ENCODE assay signal across 8 mouse cellular contexts in the genomic region with DNA sequence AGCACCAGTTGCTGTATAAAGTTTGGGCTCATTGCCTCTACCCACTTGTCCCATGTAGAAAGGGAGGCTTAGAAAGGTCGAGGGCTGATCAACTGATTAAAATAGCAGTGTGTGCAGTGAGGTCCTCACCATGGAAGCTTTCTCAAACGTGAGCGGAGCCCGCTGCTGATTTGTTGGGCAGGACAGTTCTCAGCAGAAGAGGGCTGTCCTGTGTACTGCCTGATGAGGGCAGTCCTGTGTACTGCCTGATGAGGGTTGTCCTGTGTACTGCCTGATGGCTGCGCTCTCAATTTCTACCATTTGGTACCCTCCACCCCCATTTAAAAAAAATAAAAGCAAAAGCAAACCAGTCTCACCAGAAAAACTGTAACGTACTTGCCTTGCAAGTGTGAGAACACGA.
DNase-seq lines count a peak whose midpoint lies in the region; ATAC-seq lines count a peak whose summit lies in the region.

No protein-coding gene starts in this region.

- H3K4me3 ChIP-seq in heart, embryonic 12.5 days, result peak overlapping the region; percentile 18; the same call in 1 of the 2 replicates
- H3K4me3 ChIP-seq in liver, embryonic 11.5 days (ENCODE audit: low read depth, low read length), result no peak overlapping the region

- no peaks in the 10 kb centered on the region for H3K9me3 ChIP-seq in heart, embryonic 12.5 days (replicated peaks)
- no peaks in the 10 kb centered on the region for H3K9me3 ChIP-seq in liver, embryonic 11.5 days (ENCODE audit: control insufficient read depth, low read length)

- H3K9ac ChIP-seq in heart, embryonic 12.5 days, result no peak overlapping the region
- no peak overlapping the region for H3K9ac ChIP-seq in liver, embryonic 11.5 days (ENCODE audit: low read depth, low read length)

- H3K4me1 ChIP-seq in heart, embryonic 12.5 days (replicated peaks), result peaks cover 25% of the 10 kb centered on the region
- H3K4me1 ChIP-seq in liver, embryonic 11.5 days (replicated peaks; ENCODE audit: control insufficient read depth, insufficient read depth, low read length), result no peaks in the 10 kb centered on the region

- 36% methylated on average over 7 of the region's 7 CpGs for WGBS in heart, embryonic 12.5 days
- 44% methylated on average over 7 of the region's 7 CpGs for WGBS in liver, embryonic 11.5 days

- peaks cover 25% of the 10 kb centered on the region for H3K27me3 ChIP-seq in heart, embryonic 12.5 days (replicated peaks)
- H3K27me3 ChIP-seq in liver, embryonic 11.5 days (replicated peaks; ENCODE audit: control insufficient read depth, insufficient read depth, low read length), result peaks cover 19% of the 10 kb centered on the region

- DNase-seq in thymus, postnatal 0 days (ENCODE audit: low spot score), result peak; percentile 27
- no peak for DNase-seq in thymus, postnatal 4 days
- DNase-seq in liver, embryonic 11.5 days (ENCODE audit: low spot score), result no peak
- DNase-seq in testis, postnatal 14 days (ENCODE audit: low spot score), result peak; percentile 49
- DNase-seq in cerebellum, adult 11-12 months, result no peak
- DNase-seq in ovary, postnatal 14 days (ENCODE audit: low spot score), result no peak
- no peak for DNase-seq in frontal cortex, postnatal 10 days (ENCODE audit: low spot score in 2 of 2)

- no peaks in the 10 kb centered on the region for H3K36me3 ChIP-seq in heart, embryonic 12.5 days
- H3K36me3 ChIP-seq in liver, embryonic 11.5 days (ENCODE audit: control insufficient read depth, insufficient read depth, low read length), result no peaks in the 10 kb centered on the region

- no peak overlapping the region for H3K27ac ChIP-seq in heart, embryonic 12.5 days (ENCODE audit: poor library complexity, severe bottlenecking)
- no peak overlapping the region for H3K27ac ChIP-seq in liver, embryonic 11.5 days (ENCODE audit: low read depth, low read length)

- peak overlapping the region; percentile 55 for H3K4me2 ChIP-seq in heart, embryonic 12.5 days
- peak overlapping the region; percentile 13; the same call in 1 of the 2 replicates for H3K4me2 ChIP-seq in liver, embryonic 11.5 days

- ATAC-seq in heart, embryonic 12.5 days (ENCODE audit: insufficient number of reproducible peaks, low FRiP score), result peak; percentile 55; the same call in 1 of the 2 replicates
- ATAC-seq in liver, embryonic 11.5 days (replicated peaks; ENCODE audit: low FRiP score), result 0 out of 2 replicates have a peak, but pooled peaks have one; percentile 46

Comparison
In these comparisons a context has a peak if more than half of its experiments do, and no peak if none do; other contexts are left out.
1. DNase-seq: peak in thymus, postnatal 0 days (single experiment) and testis, postnatal 14 days (single experiment); none in thymus, postnatal 4 days (single experiment), liver, embryonic 11.5 days (single experiment), cerebellum, adult 11-12 months (single experiment), ovary, postnatal 14 days (single experiment) and frontal cortex, postnatal 10 days (0 of 2).